Mouse (Mus musculus): ENCODE measurements at regions not wholly inside any gene's neighbourhood (a gene's known extent, or its start where the extent isn't known, plus 50 kb on each side); places are given as distances from the start of the nearest gene placed in this dataset.

DNA sequence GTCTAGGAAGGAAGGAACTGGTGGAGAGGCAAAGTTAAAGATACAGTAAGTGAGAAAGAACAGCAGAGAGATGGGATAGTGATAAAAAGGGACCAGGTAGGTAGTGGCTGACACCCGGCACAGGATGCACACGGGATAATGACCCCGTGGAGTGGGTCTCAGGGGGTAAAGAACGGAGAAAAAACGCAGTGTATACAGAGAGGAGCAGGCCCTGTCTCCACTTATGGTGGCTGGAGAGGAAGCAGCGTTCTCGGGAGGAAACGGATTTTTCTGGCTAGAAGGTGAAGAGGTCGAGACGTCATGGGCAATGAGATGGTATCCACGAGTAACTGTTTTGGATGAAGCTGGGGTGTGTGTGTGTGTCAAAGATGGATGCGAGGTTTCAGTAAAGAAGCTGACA, 55.4 kb upstream of the Agps start:
- no peak for TF ChIP-seq CTCF (IDR thresholded peaks at IDR 0.05; ENCODE audit: low read depth)
- no peak for TF ChIP-seq EP300 (IDR thresholded peaks at IDR 0.05; ENCODE audit: low read depth)
